Mouse (Mus musculus) forebrain, postnatal 0 days (tissue): Measurements from ENCODE around the gene Alpk1. TPM values are rescaled to one million over a fixed set of nuclear protein-coding genes. Genes with fewer than 3 reads are reported as not detected.

ENCODE experiments used
- ATAC-seq: fragments of 200-750 bp; cut with Nextera tagmentation; 2 replicates; pipeline ENCODE4 v1.8.0; 2017; ENCODE audit warnings: mild to moderate bottlenecking, moderate library complexity
- DNase-seq: peaks from one replicate; pipeline ENCODE4 v3.0.0-alpha.2; 2015
- H3K27ac ChIP-seq: fragments of 300-500 bp; sonication (generic); 2 replicates; pipeline ENCODE4 v1.5.1; 2014; ENCODE audit warnings: low read depth, mild to moderate bottlenecking, antibody characterized with exemption, low read length, moderate library complexity, mixed read lengths
- H3K27me3 ChIP-seq: fragments of 300-500 bp; sonication (generic); 2 replicates; pipeline ENCODE4 v1.6.1; 2014; ENCODE audit warnings: mild to moderate bottlenecking, low read length, mixed read lengths; ENCODE audit not compliant: insufficient read depth
- H3K36me3 ChIP-seq: fragments of 300-500 bp; sonication (generic); 2 replicates; pipeline ENCODE4 v1.6.1; 2014; ENCODE audit warnings: mild to moderate bottlenecking, moderate library complexity; ENCODE audit not compliant: insufficient read depth
- H3K4me1 ChIP-seq: fragments of 300-500 bp; sonication (generic); 2 replicates; pipeline ENCODE4 v1.6.1; 2014; ENCODE audit warnings: antibody characterized with exemption; ENCODE audit not compliant: insufficient read depth
- H3K4me2 ChIP-seq: fragments of 300-500 bp; sonication (generic); 2 replicates; pipeline ENCODE4 v1.6.1; 2014; ENCODE audit warnings: low read depth, mild to moderate bottlenecking, moderate library complexity
- H3K4me3 ChIP-seq: fragments of 300-500 bp; sonication (generic); 2 replicates; pipeline ENCODE4 v1.5.1; 2014; ENCODE audit warnings: low read depth, low read length, mixed read lengths
- H3K9ac ChIP-seq: fragments of 300-500 bp; sonication (generic); 2 replicates; pipeline ENCODE4 v1.6.1; 2014; ENCODE audit warnings: mild to moderate bottlenecking
- H3K9me3 ChIP-seq: fragments of 300-500 bp; sonication (generic); 2 replicates; pipeline ENCODE4 v1.6.1; 2016; ENCODE audit warnings: low read length
- CTCF ChIP-seq: sonication (generic); IDR thresholded peaks from 2 replicates; pipeline ENCODE4 v1.5.1; 2016; ENCODE audit warnings: antibody characterized with exemption, control low read depth, low read depth
- WGBS: fragments of 180-500 bp; shearing (Covaris S2); extraction: QIAGEN DNeasy Blood & Tissue Kit; methylation state at CpG from one replicate; pipeline ENCODE4 v1.1.7; 2014; 5-methylcytosine and 5-hydroxymethylcytosine counted together
- polyA plus RNA-seq: library from polyadenylated mRNA; unstranded; fragments of >200 nt; fragmentation: Nextera tagmentation; extraction: Ambion mirVana; gene quantifications from 2 replicates; pipeline ENCODE4 v1.2.1, GENCODE M21; 2015
- total RNA-seq: library from RNA; depleted of rRNA; stranded (reverse); fragments of >200 nt; gene quantifications from 2 replicates; pipeline ENCODE4 v1.2.3, GENCODE M21; 2014

Alpk1 gene
- total and polyA plus RNA-seq, 2 experiments from 2014 or later, result 0.30 to 3.5 TPM

DNA sequence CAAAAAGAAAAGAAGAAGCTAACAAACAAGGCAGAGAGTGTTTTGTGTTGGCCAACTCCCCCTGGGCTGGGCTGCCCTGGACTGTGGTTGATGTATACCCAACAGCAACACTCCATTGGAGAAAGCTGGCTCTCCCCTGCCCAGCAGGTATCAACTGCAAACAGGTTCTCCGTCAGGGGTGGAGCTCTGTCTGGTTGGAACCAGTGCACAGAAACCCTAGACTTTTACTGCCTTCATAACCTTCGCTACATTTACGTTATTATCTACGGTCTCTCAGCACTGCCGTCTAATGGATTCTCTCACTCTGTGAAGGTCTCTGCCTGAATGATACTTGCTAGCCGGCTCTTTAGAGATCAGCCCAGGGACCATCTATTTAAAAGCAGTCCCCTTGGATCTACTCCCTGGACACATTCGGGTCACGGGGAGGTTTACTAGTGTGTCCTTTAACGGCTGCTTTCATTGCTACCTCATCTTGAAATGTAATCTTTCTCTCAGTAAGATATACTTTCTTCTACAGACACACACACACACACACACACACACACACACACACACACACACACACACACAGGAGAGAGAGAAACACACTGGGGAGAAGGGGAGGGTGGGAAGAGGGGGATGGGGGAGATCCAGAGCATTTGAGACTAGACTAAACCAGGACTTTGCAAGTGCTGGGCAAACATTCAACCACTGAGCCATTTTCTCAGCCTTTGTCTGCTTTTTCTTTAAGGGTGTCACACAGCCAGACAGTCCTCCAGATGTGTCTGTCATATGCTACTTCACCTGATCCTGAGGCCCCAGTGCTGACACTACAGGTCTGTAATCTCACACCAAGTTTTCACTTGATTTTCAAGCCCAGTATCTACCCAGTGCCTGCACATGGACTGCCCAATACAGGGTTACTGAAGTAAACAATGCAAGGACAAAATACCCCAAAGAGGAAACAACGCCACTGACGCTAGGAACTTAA lies 38.7 kb upstream of the Alpk1 start:
- 84% methylated on average over 11 of the region's 11 CpGs for WGBS
- H3K27ac ChIP-seq, result no peak overlapping the region
- no peaks in the 10 kb centered on the region for H3K27me3 ChIP-seq
- ATAC-seq (no peak), DNase-seq (no peak)
- H3K9ac ChIP-seq, result no peak overlapping the region
- no peaks in the 10 kb centered on the region for H3K4me1 ChIP-seq
- TF ChIP-seq CTCF, result no peak
- H3K9me3 ChIP-seq, result no peaks in the 10 kb centered on the region
- no peak overlapping the region for H3K4me3 ChIP-seq
- peaks cover 26% of the 10 kb centered on the region; the same call in 1 of the 2 replicates for H3K36me3 ChIP-seq
- H3K4me2 ChIP-seq, result no peak overlapping the region

DNA sequence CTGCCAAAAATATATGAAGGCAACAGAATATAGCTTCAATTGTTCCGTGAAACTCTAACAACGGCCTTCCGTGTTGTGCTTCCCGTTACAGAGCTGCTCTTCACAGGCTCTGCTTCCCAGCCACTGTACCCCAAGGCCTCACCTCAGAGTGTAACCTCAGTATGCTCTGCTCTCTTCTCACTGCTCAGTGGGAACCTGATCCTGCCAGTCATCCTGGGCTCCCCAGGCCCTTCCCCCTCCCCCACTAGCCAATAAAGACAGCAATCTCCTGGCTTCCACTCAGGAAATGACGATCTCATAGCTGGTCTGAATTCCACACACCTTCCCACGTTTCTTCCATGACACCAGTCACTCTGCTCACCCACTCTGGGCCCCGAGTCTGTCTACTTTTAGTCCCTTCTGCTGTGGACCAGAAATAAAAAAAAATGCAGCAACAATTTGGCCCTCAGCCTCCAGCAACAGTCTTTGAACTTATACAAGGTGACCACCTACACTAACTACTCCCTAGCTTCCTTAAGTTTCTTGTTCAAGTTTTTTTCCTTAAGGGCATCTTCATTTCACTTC lies 36.9 kb upstream of the Alpk1 start:
- H3K9ac ChIP-seq, result no peak overlapping the region
- ATAC-seq (no peak), DNase-seq (no peak)
- H3K36me3 ChIP-seq, result peaks cover 39% of the 10 kb centered on the region
- H3K4me2 ChIP-seq, result no peak overlapping the region
- H3K27me3 ChIP-seq, result no peaks in the 10 kb centered on the region
- no peak for TF ChIP-seq CTCF
- no peaks in the 10 kb centered on the region for H3K4me1 ChIP-seq
- H3K27ac ChIP-seq, result no peak overlapping the region
- no peaks in the 10 kb centered on the region for H3K9me3 ChIP-seq
- 81% methylated on average over 7 of the region's 7 CpGs for WGBS
- no peak overlapping the region for H3K4me3 ChIP-seq

DNA sequence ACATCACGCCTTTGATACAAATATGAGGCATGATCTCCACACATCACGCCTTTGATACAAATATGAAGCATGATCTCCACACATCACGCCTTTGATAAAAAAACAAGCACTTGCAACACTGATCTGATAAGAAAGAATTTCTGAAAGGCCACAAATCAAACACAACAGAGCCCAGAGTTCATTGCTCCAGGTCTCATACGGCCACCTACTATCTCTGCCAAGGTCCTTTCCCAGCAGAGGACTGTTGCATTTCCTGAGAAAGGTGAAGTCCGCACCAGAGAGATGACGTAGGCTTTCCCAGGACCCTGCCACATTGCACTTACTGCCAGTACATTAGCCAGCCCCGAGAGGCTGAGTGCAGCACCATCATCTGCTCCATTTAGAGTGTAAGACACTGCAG lies 28.8 kb upstream of the Alpk1 start:
- Histone ChIP-seq H3K4me1 (no peaks in the 10 kb centered on the region), H3K27me3 (no peaks in the 10 kb centered on the region), H3K9ac (no peak overlapping the region), H3K36me3 (peaks cover 64% of the 10 kb centered on the region), H3K4me2 (no peak overlapping the region), H3K4me3 (no peak overlapping the region), H3K9me3 (no peaks in the 10 kb centered on the region), H3K27ac (no peak overlapping the region)
- 92% methylated on average over 7 of the region's 7 CpGs for WGBS
- DNase-seq, result no peak
- TF ChIP-seq CTCF, result no peak
- no peak for ATAC-seq

DNA sequence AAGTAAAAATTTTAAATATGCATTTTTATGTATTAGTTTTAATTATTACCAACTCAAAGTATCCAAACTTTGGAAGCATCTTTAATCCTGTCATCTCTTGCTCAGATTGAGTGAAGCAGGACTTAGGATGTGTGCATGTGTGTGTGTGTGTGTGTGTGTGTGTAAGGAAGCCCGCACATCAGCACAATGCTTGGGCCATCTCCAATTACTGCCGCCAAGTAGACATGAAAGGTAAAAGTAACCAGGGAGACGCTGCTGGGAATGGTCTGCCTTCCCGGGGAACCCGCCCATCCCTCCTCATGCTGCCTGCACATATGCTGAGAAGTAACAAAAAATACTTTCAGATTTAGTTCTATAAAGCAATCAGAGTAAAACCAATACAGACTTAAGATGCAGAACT lies 27.5 kb upstream of the Alpk1 start:
- no peak for TF ChIP-seq CTCF
- H3K27ac ChIP-seq, result no peak overlapping the region
- no peaks in the 10 kb centered on the region for H3K9me3 ChIP-seq
- H3K4me2 ChIP-seq, result no peak overlapping the region
- H3K9ac ChIP-seq, result no peak overlapping the region
- WGBS, result 30% methylated on average over 5 of the region's 5 CpGs
- no peaks in the 10 kb centered on the region for H3K4me1 ChIP-seq
- H3K27me3 ChIP-seq, result no peaks in the 10 kb centered on the region
- peaks cover 54% of the 10 kb centered on the region for H3K36me3 ChIP-seq
- DNase-seq (no peak), ATAC-seq (no peak)
- no peak overlapping the region for H3K4me3 ChIP-seq

DNA sequence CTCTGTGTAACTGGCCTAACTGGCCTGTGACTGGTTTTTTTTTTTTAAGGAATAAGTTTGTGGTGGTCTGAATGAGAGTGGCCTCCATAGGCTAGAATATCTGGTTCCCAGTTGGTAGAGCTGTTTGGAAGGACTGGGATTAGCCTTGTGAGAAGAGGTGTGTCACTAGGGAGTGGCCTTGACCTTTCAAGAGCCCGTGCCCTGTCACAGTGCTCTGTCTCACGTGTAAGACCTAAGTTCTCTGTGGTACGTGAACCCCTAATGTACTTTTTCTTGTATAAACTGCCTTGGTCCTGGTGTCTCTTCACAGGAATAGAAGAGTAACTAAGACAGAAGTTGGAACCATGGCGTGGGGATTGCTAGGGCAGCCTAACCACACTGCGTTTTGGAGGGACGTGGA lies 25.7 kb upstream of the Alpk1 start:
- ATAC-seq (no peak), DNase-seq (no peak)
- H3K9ac ChIP-seq, result no peak overlapping the region
- TF ChIP-seq CTCF, result no peak
- WGBS, result 92% methylated on average over 6 of the region's 6 CpGs
- H3K27ac ChIP-seq, result no peak overlapping the region
- no peaks in the 10 kb centered on the region for H3K27me3 ChIP-seq
- H3K36me3 ChIP-seq, result peaks cover 41% of the 10 kb centered on the region
- no peak overlapping the region for H3K4me3 ChIP-seq
- H3K4me1 ChIP-seq, result no peaks in the 10 kb centered on the region
- H3K9me3 ChIP-seq, result no peaks in the 10 kb centered on the region
- no peak overlapping the region for H3K4me2 ChIP-seq

DNA sequence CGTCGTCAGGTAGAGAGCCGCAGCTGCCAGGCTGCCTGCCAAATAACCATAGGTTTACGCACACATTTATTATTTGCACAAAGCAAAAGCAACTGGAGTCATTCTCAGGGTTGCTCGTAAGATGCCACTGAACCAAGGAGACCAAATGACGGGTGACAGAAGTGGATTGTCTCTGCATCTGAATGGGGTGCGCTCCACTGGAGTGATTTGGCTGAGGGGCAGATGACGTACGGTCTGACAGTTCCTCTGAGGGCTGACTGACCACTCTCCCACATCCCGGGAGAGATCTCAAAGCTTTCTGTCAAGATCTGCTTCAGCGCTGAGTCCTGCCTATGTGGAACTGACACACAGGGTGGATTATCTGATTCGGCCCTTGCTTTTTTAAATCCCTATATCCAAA lies 24.7 kb upstream of the Alpk1 start:
- no peak for DNase-seq
- Histone ChIP-seq H3K4me2 (no peak overlapping the region), H3K27me3 (no peaks in the 10 kb centered on the region), H3K36me3 (peaks cover 32% of the 10 kb centered on the region), H3K4me1 (no peaks in the 10 kb centered on the region), H3K4me3 (no peak overlapping the region), H3K27ac (no peak overlapping the region), H3K9ac (no peak overlapping the region), H3K9me3 (no peaks in the 10 kb centered on the region)
- TF ChIP-seq CTCF, result no peak
- WGBS, result 71% methylated on average over 12 of the region's 12 CpGs
- ATAC-seq, result no peak

DNA sequence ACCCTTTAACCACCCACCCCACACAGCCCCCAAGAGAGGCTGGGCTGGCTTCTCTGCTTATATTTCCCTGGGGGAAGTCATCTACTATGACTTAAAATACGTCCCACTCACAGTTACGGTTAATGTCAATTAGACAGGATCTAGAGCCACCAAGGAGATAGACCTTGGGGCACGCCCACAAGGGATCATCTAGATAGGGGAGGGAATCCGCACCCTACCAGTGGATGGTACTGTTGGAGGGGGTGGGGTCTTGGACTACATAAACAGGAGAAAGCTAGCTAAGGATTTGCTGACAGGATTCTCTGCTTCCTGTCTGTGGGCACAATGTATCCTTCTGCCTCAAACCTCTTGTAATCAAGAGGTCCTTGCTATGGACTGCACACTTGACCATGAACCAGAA lies 24.1 kb upstream of the Alpk1 start:
- Histone ChIP-seq H3K27ac (no peak overlapping the region), H3K36me3 (peaks cover 27% of the 10 kb centered on the region), H3K4me1 (no peaks in the 10 kb centered on the region), H3K4me3 (no peak overlapping the region), H3K27me3 (no peaks in the 10 kb centered on the region), H3K9me3 (no peaks in the 10 kb centered on the region), H3K9ac (no peak overlapping the region), H3K4me2 (no peak overlapping the region)
- 95% methylated on average over 4 of the region's 4 CpGs for WGBS
- TF ChIP-seq CTCF, result no peak
- no peak for DNase-seq
- ATAC-seq, result no peak
